Mouse (Mus musculus): Measurements from ENCODE around the gene Dcun1d3.
A peak's percentile ranks its signal among the peaks of the same experiment; 100 is the strongest.

The Dcun1d3 gene

GRCm38 (mm10) chr7:119895639-119896512, at the start of gene Dcun1d3, which contains the start of gene Lyrm1:
Gene Dcun1d3 (minus strand): TSS chr7:119896298.
Gene Lyrm1 (plus strand): TSS chr7:119895861.
- peak; percentile 96 to 98 for DNase-seq (ENCODE audit: low spot score in 2 of 2)

DNA sequence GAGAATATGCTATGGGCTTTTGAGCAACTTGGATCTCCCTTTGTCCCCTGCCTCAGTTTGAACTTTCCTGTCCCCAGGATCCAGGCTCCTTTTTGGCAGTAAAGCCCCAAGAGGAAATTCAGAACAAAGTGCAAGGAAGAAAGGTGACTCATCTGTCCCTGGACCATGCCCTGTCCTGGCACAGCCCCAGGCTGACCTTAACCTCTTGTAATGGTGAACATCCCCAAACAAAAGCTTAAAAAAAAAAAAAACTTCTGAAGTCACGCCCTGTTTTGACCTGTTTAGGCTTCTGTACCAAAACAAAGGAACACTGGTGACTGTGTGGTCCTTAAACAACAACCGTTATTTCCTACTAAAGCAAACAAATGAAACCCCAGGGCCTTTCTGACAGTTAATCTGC, 45.5 kb upstream of the Dcun1d3 start:
- DNase-seq (ENCODE audit: low spot score in 2 of 2), result peak; percentile 65 to 71

GRCm38 (mm10) chr7:119937036-119937435, 40.9 kb upstream of the Dcun1d3 start:
- DNase-seq (ENCODE audit: low spot score in 2 of 2), result no peak

DNA sequence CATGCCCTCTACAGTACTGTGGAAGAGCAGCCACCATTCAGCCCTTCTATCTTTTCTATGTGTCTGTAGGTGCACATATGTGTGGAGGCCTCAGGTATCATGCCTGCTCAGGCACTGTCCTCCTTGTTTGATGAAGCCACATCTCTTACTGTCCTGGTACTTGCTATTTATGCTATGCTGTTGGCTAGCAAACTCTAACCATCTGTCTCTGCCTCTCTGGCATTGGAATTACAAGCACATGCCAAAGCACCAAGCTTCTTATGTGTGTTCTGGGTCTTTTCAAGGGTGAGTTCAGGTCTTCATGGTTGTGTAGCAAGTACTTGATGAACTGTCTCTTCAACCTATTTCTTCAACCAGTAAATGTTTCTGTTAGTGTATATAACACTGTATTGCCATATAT, 40.2 kb upstream of the Dcun1d3 start:
- DNase-seq (ENCODE audit: low spot score in 2 of 2), result no peak

DNA sequence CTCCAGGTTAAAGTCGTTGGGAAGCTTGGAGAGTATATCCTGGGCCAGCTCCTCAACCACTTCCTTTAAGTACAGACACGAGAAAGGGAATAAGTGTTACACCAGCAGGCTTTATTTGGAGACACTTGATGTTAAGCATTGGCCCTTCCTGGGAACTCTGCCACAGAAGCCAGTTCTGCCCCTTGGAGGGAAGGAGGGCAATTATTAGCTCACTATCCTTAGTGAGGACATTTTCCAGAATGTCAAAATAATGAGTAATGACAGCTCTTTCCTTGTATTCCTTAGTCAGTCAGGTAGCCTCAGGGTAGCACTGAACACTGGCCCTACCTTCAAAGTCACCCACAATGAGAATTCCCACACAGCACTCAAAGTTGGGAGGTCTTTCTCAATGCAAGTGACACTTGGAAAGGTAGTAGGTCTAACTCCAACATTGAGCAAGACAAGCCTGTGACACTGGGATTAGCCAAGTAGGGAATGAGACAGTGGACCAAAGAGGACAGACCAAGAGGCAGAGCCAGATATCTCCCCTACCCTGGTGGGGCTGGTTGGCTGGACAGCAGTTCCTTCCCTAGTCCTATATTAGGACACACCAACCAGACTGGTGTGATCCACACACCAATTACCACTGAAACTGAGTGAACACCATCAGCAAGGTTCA, 32.8 kb upstream of the Dcun1d3 start:
- no peak for DNase-seq (ENCODE audit: low spot score in 2 of 2)

DNA sequence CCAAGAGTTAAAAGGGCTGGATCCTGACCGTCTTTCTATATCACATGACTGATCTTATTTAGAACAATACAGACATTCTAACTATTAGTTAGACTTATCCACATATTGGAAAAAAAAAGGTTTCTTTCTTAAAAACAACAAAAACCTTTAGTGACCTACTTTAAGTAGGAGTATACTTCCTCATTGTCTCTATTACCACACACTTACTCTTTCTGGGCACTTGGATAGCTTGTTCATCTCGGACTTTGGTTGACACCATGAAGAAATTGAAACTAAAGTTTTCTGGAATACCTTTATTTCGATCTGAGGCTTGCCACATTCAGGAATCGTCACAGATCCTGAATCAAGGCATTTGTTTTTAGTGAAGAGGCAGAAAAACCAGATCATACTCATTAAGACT, 25.0 kb upstream of the Dcun1d3 start:
- no peak for DNase-seq (ENCODE audit: low spot score in 2 of 2)

- DNase-seq (ENCODE audit: low spot score in 2 of 2), result peak; percentile 9 to 22
Measured at GRCm38 (mm10) chr7:119920457-119920856, 24.4 kb upstream of the Dcun1d3 start.

- no peak for DNase-seq (ENCODE audit: low spot score in 2 of 2)
Measured at GRCm38 (mm10) chr7:119911727-119912126, 15.6 kb upstream of the Dcun1d3 start.

- DNase-seq (ENCODE audit: low spot score in 2 of 2), result no peak
Measured at GRCm38 (mm10) chr7:119906523-119907215, 10.6 kb upstream of the Dcun1d3 start.

DNA sequence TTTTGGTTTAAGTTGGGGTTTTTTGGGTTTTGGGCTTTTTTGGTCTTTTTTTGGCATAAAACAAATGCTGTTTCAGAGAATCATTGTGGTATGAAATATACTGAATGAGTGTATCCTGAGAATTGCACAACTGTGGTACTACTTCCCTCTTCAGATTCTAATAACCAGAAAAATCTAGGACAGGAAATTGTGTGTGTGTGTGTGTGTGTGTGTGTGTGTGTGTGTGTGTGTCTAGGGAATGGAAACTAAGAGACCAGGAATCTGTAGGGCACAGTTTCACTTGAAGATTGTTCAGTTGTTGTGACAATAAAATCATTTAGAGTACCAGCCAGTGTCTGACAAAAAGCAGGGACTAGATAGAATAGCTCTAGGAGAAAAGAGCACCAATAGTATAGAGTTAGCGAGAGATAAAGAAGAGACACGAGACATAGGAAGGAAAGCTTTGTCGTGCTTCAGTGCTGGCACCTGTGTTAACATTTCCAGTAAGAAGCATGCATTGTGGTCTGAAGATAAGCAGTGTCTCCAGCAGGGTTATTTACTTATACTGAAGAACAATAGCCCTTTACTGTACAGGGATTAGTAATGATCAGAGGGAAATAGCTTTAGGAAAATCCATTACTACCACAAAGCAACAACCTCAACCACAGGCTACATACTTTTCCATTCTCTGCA, 3.4 kb upstream of the Dcun1d3 start:
- no peak for DNase-seq (ENCODE audit: low spot score in 2 of 2)

DNA sequence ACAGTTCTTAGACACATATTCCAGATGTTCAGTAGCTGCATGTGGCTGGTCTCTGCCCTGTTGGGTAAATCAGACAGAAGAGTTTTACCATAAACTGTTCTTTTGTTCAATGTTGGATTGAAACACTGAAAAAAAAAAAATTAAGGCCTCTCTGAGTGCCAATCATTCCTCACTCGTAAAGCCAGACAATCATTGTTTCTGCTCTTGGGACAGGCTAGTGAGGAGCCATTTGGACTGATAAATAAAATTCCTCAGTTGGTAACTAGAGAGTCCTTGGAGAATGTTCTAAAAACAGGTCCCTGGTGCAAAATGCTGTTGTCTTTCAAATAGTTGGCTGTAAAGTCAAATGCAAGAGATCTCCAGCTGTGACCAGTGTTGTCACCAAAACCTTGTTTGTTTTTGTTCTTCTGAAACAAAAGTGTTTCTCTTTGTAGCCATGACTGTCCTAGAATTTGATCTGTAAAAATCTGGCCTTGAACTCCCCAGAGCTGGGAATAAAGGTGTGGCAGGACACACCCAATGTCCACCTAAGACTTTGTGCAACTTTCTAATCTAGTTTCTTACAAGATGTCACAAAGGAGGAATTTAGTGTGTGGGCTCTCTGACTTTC, 2.3 kb upstream of the Dcun1d3 start:
- DNase-seq (ENCODE audit: low spot score in 2 of 2), result no peak

- DNase-seq (ENCODE audit: low spot score in 2 of 2), result no peak
Measured at GRCm38 (mm10) chr7:119897521-119898109, 1.5 kb upstream of the Dcun1d3 start.

DNA sequence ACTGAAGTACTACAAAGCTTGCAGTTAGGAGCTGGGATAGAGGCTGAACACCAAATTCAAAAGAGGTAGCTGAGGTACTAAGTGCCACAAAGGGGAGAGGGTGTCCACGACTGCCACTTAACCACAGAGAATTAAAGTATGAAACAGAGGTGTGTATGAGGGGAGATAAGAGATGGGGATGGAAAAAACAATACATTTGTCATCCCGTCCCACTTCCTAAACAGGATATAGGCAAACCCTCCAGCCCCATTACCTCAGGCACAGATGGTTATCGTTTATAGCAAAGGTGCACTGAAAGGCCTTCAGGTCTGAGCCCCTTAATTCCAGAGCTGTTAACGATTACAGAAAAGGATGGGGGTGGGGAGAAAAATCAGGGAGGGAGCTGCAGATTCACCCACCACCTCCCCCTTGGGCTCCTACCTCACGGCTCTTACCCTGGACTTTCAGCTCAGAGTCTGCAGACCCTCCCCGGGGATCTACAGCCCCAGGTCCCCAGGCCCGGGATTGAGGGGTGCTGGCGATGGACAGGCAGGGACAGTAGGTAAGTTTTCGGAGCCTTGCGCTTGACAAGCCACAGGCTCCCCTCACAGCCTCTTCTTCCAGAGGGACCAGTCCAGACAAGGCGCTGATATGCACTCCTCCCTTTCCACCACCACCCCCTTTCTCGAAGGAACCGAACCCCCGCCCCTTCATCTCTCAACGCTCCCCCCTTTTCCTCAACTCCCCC, 1.1 kb downstream of the Dcun1d3 start:
- DNase-seq (ENCODE audit: low spot score in 2 of 2), result peak in 1 of 2 experiments; percentile 23

DNA sequence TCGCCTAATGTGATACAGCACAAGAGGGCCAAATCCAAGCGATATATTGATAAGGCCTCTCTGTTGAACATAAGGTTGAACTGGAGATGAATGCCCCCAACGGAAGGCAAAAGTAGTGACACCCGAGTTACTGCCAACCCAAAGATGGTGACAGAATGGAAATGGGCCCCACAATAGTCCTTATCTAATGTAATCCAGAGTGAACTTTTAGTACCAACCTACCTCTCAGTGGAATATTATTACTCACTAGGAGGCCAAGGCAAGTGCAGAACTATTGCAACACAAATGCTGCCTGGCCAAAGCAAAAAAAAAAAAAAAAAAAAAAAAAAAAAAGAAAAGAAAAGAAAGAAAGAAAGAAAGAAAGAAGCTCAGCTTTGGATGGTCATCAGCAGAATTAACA, 3.4 kb downstream of the Dcun1d3 start:
- no peak for DNase-seq (ENCODE audit: low spot score in 2 of 2)

DNA sequence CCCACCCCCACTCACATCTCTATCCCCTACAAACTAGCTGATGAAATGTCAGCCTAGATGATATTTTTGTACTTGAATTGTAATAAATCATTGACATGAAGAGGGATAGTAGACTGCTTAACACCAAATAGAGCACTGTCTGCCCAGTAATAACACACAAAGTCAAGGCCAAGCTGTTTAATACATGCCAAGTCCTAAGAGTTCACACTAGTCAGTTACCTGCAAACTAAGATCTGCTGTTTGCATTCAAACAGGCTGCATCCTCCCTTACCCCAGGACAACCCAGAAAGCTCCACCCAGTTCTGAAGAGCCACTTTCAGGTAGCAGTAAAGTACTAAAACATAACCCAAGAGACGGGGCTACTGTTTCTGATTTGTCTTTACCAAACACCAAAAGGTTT, 3.9 kb downstream of the Dcun1d3 start:
- DNase-seq (ENCODE audit: low spot score in 2 of 2), result no peak

GRCm38 (mm10) chr7:119887887-119888286, 8.2 kb downstream of the Dcun1d3 start:
- DNase-seq (ENCODE audit: low spot score in 2 of 2), result no peak

DNA sequence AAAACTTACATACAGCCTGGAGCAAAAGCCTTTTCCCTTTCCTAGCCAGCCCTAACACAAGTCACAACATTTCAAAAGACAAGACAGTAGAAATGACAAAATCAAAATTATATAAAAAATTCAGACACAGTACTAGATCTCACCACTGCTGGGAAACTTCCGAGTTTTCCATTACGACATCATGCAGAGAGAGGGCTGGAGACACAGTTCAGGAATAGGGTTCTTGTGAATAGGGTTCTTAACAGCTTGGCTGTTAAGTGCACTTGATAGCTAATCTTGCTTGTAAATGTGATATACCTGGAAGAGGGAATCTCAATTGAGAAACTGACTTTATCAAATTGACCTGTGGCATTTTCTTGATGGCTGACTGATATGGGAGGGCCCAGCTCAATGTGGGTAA, 14.9 kb downstream of the Dcun1d3 start:
- DNase-seq (ENCODE audit: low spot score in 2 of 2), result no peak

- DNase-seq (ENCODE audit: low spot score in 2 of 2), result peak in 1 of 2 experiments; percentile 42
Measured at GRCm38 (mm10) chr7:119880345-119880744, 15.8 kb downstream of the Dcun1d3 start.

DNA sequence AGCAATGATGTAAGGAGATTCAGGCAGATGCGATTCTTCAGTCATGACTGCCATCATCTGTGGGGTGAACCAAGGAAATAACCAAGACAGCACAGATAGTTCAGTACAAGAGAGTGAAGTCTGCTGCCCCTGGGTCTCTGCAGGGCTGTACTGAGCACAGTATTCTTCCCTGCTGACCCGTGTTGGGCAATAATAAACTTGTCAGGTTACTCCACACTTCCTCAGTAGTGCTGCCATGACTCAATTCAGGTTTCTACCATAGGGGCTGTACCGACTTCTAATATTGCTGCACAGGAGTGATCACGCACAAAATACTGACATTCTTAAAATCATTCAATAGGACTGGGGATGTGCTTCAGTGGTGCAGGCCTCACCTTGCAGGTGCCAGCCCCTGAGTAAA, 16.9 kb downstream of the Dcun1d3 start:
- DNase-seq (ENCODE audit: low spot score in 2 of 2), result no peak

- DNase-seq (ENCODE audit: low spot score in 2 of 2), result peak in 1 of 2 experiments; percentile 17
Measured at GRCm38 (mm10) chr7:119875776-119876440, 20.2 kb downstream of the Dcun1d3 start.

Data from heart, adult 9 months (tissue).